Mouse (Mus musculus) erythroblast, adult 5-6 weeks (primary cell): ENCODE data around the gene Dnah11. TPM values are rescaled to one million over a fixed set of nuclear protein-coding genes. Genes with fewer than 3 reads are reported as not detected.

Experiments used
- ATAC-seq: replicated peaks from 2 replicates; pipeline ENCODE4 v1.8.0; 2016; ENCODE audit warnings: moderate number of reproducible peaks, mild to moderate bottlenecking, moderate TSS enrichment, inconsistent platforms; ENCODE audit not compliant: poor library complexity, low FRiP score, severe bottlenecking
- total RNA-seq, 2 experiments: library from RNA; stranded (forward) in 1 of 2; stranded (reverse) in 1 of 2; fragments of 150-400 nt in 1 of 2; fragments of 200-764, 138-1000 nt in 1 of 2; gene quantifications; 2 replicates each; pipeline versions ENCODE4 v1.2.3 to v1.2.4; 2015 to 2017; ENCODE audit warnings: low replicate concordance in 2 of 2

Gene Dnah11
- total RNA-seq, 2 experiments from 2014 or later = not detected

GRCm38 (mm10) chr12:117884627-117885026 is 314.2 kb downstream of the Dnah11 start:
- no peak for ATAC-seq

DNA sequence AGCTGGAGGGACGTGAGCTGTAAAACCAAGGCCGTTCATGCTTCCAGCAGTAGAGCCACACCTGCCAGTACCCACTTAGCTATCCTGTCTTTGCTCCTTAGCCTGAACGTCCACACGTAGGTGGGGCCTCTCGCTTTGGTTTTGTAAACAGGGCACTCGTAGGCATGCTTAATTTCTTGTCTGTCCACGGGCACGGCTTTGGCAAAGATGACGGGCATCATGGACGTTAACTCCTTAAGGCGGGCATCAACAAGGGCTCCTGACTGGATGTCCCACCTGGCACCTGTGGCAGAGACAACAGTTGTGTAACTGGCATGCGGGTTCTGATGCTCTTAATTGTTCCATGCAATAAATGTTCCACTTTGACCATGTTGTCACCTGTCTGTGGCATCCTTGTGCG is 320.5 kb downstream of the Dnah11 start:
- no peak for ATAC-seq

- no peak for ATAC-seq
Measured at GRCm38 (mm10) chr12:117872265-117872664, 326.6 kb downstream of the Dnah11 start.

DNA sequence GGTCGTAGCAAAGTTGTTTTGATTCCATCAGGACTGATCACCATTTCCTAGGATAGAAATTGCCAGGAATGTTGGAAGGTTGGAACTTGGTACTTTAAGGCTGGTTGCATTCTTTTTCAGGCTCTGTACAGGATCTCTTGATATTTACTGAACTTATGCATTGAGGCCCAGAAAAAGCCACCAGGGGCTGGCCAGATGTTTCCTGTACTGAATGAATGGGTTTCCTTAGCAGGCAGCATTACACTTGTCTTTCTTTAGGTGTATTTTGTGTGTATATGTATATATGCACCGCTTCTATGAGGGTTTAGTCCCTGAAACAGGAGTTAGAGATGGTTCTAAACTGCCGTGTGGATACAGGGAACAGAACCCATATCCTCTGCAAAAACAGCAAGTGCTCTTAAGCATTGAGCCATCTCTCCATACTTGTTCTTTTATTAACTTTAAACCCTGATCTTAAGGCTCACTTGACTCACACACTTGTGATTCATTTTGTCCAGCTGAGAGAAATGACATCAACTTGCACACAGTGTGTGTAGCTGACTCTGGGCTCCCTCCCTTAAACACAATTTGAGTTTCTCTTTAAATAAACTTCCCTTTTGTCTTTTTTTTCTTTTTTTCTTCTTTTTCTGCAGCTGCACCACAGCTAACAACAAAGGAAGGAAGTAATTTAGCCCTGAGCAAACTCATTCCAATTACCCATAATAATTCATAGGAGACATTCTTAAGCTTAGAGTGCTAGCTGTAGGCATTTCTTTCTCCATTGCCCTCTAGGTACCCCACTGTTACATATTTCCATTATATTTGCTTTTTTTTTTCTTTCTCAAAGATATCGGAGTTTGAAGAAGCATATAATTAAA is 330.9 kb downstream of the Dnah11 start:
- ATAC-seq = no peak

DNA sequence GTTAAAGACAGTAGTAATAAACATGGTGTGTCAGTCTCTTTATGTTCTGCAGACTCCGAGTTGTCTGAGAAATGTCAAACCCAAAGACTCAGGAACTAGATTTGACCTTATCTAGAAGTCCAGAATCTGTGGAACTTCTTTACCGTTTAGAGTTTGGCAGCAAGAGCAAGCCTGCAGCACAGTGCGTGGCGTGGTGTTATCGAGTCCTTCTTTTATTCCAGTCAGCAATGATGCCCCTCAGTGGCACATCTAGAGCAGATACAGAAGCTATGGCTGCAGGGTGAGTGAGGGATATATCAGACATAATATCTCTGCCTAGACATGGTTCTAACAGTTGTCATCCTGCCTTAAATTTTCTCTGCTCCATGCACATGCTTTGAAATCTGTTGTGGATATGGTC is 336.2 kb downstream of the Dnah11 start:
- ATAC-seq = no peak

- 0 out of 2 replicates have a peak, but pooled peaks have one; percentile 51 for ATAC-seq
Measured at GRCm38 (mm10) chr12:117861249-117861648, 337.6 kb downstream of the Dnah11 start.

- no peak for ATAC-seq
Measured at GRCm38 (mm10) chr12:117860840-117861239, 338.0 kb downstream of the Dnah11 start.

GRCm38 (mm10) chr12:117857884-117858283 is 341.0 kb downstream of the Dnah11 start:
- ATAC-seq = no peak

DNA sequence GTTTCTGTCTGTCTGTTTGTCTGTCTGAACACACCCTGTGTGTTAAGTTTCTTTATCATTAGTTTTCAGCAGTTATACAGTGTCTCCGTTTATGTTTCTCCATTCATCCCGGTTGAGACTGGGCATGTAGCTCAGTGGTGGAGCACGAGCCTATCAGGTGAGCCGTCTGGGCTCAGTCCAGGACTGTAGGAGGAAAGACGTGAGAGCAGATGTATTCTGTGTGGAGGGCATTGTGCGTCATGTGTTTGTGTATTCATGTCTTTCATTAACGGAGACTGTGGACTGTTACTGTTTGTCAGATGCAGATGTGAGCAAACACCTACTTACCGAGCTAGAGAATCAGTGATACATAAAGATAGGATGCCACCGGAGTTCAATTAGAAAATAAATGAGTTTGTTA is 341.8 kb downstream of the Dnah11 start:
- ATAC-seq = no peak

DNA sequence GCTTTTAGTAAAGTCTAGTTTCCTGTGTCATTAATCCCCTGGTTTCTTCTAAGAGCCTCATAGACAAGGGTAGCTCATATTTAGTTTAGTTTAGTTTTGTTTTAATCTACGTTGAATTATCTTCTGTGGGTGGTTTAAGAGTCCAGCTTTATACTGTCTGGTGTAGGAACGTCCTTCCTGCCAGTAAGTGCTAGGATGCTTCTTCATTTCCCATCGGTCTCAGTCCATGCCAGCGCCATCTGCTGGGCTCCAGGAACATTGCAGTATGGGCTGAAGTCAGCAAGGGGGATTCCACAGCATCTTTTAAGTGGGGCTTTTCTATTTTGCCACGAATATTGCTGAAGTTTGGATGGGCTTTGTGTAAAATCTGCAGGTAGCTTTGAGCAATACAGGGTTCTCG is 345.5 kb downstream of the Dnah11 start:
- peak; percentile 77 for ATAC-seq

GRCm38 (mm10) chr12:117850472-117850871 is 348.4 kb downstream of the Dnah11 start:
- no peak for ATAC-seq

DNA sequence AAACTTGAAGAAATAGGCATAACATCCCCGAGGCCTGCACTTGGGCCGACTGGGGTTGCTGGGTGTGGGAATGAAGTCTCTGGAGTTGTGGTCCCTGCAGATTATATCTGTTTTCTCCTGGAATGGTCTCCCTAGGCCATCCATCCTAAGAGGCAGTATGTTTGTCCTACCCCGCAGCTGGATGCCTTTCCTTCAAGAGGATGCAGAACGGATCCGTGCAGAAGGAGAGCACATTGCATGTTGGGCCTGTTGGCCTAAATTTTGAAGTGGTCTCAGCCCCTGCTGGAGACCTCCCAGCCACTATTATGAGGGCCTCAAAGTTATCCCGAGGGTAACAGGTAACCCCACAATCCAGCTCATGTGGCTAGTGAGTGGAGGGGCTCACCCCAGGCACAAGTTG is 350.2 kb downstream of the Dnah11 start:
- ATAC-seq = no peak

GRCm38 (mm10) chr12:117844917-117845316 is 353.9 kb downstream of the Dnah11 start:
- ATAC-seq = no peak

DNA sequence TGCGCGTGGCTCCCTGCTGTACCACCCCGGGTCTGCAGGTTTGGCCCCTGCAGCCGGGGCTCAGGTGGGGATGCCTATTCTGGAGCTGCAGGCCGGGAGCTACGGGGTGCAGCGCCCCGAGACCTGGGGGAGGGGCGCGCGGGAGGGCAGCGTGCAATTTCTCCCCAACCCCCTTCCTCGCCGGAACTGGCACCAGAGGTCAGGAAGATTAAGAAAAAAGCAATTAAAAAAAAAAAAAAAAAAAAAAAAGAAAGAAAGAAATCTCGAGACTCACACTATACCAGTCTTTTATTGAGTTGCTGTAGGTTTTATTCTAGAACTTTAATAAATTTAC is 354.8 kb downstream of the Dnah11 start:
- ATAC-seq = no peak

DNA sequence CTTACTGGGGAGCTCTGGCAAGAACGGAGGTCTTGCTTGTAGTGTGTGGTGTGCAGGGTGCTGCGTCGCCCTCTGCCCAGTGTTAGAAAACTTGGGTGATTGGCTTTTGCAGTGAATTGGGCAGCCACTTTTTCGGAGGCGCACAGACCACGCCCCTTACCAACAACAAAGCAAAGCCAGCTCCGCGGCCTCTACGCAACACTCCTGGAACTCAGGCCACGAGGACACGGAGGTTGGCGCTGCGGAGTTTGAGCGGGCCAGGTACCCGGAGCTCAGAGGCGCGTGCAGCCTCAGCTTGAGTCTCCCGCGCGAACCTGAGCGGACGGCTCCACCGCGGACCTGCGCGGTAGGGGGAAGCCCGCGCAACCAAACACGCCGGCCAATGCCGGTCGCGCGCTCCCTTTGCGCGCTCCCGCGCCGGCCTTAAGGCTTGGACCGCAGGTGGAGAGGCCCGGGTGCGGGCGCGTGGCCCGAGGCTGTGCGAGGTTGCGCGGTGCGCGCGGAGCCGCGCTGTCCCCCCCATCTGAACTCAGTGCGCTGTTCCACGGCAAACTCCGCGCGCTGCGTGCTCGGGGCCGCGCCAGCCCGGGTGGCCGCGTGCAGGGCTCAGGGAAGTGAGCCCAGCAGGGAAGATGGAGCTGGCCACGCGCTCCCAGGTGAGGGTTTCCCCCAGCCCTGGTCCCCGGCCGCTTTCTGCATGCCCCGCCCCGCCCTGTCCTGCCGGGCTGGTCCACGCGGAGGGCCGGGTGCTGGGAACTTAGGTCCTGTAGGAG is 355.4 kb downstream of the Dnah11 start:
- ATAC-seq = peak; percentile 77

GRCm38 (mm10) chr12:117842676-117843075 is 356.2 kb downstream of the Dnah11 start:
- no peak for ATAC-seq

GRCm38 (mm10) chr12:117840705-117841104 is 358.1 kb downstream of the Dnah11 start:
- no peak for ATAC-seq

GRCm38 (mm10) chr12:117837376-117837775 is 361.5 kb downstream of the Dnah11 start:
- ATAC-seq = no peak

DNA sequence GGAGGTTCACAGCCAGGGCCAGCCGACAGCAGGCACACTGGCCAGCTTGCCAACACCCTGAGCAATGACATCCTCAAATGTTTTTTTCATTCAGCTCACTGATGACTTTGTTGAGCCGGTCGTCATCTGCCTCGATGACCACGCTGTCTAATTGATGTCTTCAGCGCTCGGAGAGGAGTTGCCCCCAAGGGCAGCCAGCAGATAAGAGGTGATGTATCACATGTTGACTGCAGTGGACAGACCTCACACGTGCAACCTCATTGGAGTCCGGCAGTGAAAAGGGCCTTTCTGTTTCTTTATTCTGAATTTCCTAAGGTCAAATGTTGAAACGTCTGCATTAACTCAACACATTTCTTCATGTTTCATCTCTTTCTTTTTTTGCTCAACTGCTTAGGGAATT is 363.5 kb downstream of the Dnah11 start:
- ATAC-seq = no peak

- no peak for ATAC-seq
Measured at GRCm38 (mm10) chr12:117834652-117835051, 364.2 kb downstream of the Dnah11 start.

DNA sequence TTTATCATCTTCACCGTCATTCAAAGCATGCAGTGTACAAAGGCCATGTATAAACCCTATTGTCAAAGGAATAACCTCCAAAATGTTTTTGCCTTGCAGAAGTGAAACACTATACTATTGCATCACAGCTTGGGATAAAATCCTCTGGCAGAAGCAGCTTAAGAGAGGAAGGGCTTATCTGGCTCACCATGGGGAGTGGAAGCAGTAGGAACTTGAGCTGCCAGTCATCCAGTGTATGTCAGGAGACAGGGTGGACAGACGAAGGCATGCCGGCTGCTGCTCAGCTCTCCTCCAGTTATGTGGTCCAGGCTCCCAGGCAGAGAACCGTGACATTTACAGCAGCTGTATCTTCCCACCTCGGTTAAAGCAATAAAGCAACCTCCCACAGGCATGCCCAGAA is 366.7 kb downstream of the Dnah11 start:
- no peak for ATAC-seq
